Mouse (Mus musculus): ENCODE measurements around the gene Zyg11b. TPM values are rescaled to one million over a fixed set of nuclear protein-coding genes. Genes with fewer than 3 reads are reported as not detected.

The Zyg11b gene
- polyA plus RNA-seq, 1 experiment from 2014 or later = 18.4 TPM

- no peak for ATAC-seq (ENCODE audit: insufficient number of reproducible peaks, insufficient read depth, low FRiP score, low TSS enrichment)
- H3K4me1 ChIP-seq = no peaks in the 10 kb centered on the region
- H3K4me3 ChIP-seq = no peak overlapping the region
- WGBS = 76% methylated on average over 2 of the region's 2 CpGs
- H3K4me2 ChIP-seq (replicated peaks) = no peak overlapping the region
- H3K27ac ChIP-seq = no peak overlapping the region
- no peaks in the 10 kb centered on the region for H3K27me3 ChIP-seq
- H3K9ac ChIP-seq = no peak overlapping the region
- H3K36me3 ChIP-seq = peaks cover 57% of the 10 kb centered on the region
- H3K9me3 ChIP-seq = no peaks in the 10 kb centered on the region
These were observed 35.9 kb upstream of the Zyg11b start for GRCm38 (mm10) chr4:108336765-108337164.

GRCm38 (mm10) chr4:108335413-108335812, 34.5 kb upstream of the Zyg11b start:
- Histone ChIP-seq H3K9ac (no peak overlapping the region), H3K4me2 (replicated peaks) (no peak overlapping the region), H3K27me3 (no peaks in the 10 kb centered on the region), H3K9me3 (no peaks in the 10 kb centered on the region), H3K27ac (no peak overlapping the region), H3K4me1 (no peaks in the 10 kb centered on the region), H3K36me3 (peaks cover 57% of the 10 kb centered on the region), H3K4me3 (no peak overlapping the region)
- WGBS = 90% methylated on average over 6 of the region's 6 CpGs
- ATAC-seq (ENCODE audit: insufficient number of reproducible peaks, insufficient read depth, low FRiP score, low TSS enrichment) = no peak

DNA sequence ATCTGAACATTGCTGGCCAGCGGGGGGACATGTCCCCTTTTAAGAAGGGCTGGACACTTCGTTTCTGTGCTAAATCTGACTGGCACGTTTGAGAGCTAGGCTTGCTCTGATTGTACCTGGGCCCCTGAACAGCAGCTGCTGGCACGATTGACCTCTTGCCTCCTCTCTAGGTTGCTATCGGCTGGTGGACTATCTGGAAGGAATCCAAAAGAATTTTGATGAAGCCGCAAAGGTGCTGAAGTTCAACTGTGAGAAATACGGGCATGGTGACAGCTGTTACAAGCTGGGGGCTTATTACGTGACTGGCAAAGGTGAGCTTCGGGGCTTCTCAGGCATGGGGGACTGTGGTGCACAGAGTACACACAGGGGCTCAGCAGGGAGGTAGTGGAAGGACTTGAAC, 31.1 kb upstream of the Zyg11b start:
- Histone ChIP-seq H3K4me1 (0 out of 2 replicates have a peak, but pooled peaks cover 2% of the 10 kb centered on the region), H3K27me3 (no peaks in the 10 kb centered on the region), H3K4me3 (no peak overlapping the region), H3K4me2 (replicated peaks) (no peak overlapping the region), H3K9me3 (no peaks in the 10 kb centered on the region), H3K36me3 (peaks cover 46% of the 10 kb centered on the region), H3K27ac (no peak overlapping the region), H3K9ac (no peak overlapping the region)
- 86% methylated on average over 9 of the region's 9 CpGs for WGBS
- no peak for ATAC-seq (ENCODE audit: insufficient number of reproducible peaks, insufficient read depth, low FRiP score, low TSS enrichment)

DNA sequence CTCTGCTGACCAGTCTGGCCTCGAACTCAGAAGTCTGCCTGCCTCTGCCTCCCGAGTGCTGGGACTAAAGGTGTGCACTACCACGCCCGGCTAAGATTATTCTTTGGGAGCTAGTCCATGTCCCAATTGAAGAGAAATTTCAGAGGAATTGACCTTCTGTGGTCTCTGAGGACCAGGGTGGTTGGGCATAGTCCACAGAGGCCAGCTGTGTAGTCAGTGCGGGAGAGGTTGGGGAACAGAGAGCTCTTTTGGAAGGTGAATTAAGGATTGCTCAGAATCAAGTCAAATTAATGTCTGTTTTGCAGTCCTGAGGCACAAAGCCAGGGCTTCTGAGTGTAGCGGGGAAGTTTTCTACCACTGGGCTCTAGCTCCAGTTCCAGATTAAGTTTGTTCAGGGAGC, 28.9 kb upstream of the Zyg11b start:
- Histone ChIP-seq H3K4me1 (0 out of 2 replicates have a peak, but pooled peaks cover 2% of the 10 kb centered on the region), H3K27ac (no peak overlapping the region), H3K36me3 (peaks cover 35% of the 10 kb centered on the region), H3K9me3 (no peaks in the 10 kb centered on the region), H3K4me2 (replicated peaks) (no peak overlapping the region), H3K27me3 (no peaks in the 10 kb centered on the region), H3K4me3 (no peak overlapping the region), H3K9ac (no peak overlapping the region)
- no peak for ATAC-seq (ENCODE audit: insufficient number of reproducible peaks, insufficient read depth, low FRiP score, low TSS enrichment)
- 95% methylated on average over 6 of the region's 6 CpGs for WGBS

GRCm38 (mm10) chr4:108327730-108328484, 27.0 kb upstream of the Zyg11b start, which contains the start of gene Coa7:
TSS of gene Coa7 (plus strand) at chr4:108328140.
- 1% methylated on average over 44 of the region's 45 CpGs for WGBS
- no peaks in the 10 kb centered on the region for H3K27me3 ChIP-seq

GRCm38 (mm10) chr4:108327071-108327579, 26.2 kb upstream of the Zyg11b start:
- Histone ChIP-seq H3K36me3 (peaks cover 10% of the 10 kb centered on the region), H3K9me3 (no peaks in the 10 kb centered on the region), H3K4me1 (0 out of 2 replicates have a peak, but pooled peaks cover 2% of the 10 kb centered on the region), H3K9ac (no peak overlapping the region; the same call in 1 of the 2 replicates), H3K27me3 (no peaks in the 10 kb centered on the region), H3K4me3 (peak overlapping the region; percentile 79), H3K27ac (peak overlapping the region; percentile 93), H3K4me2 (replicated peaks) (peak overlapping the region; percentile 60)
- 37% methylated on average over 6 of the region's 6 CpGs for WGBS
- no peak for ATAC-seq (ENCODE audit: insufficient number of reproducible peaks, insufficient read depth, low FRiP score, low TSS enrichment)

More at GRCm38 (mm10) chr4:108327730-108328484, 27.0 kb upstream of the Zyg11b start, which contains the start of gene Coa7:
- Histone ChIP-seq H3K4me1 (0 out of 2 replicates have a peak, but pooled peaks cover 2% of the 10 kb centered on the region), H3K4me2 (replicated peaks) (peak within 1 kb of the TSS; percentile 60), H3K27ac (peak within 1 kb of the TSS; percentile 93), H3K4me3 (peak within 1 kb of the TSS; percentile 79), H3K36me3 (peaks cover 17% of the 10 kb centered on the region), H3K9ac (peak within 1 kb of the TSS; percentile 60), H3K9me3 (no peaks in the 10 kb centered on the region)
- peak; percentile 87 for ATAC-seq (ENCODE audit: insufficient number of reproducible peaks, insufficient read depth, low FRiP score, low TSS enrichment)

DNA sequence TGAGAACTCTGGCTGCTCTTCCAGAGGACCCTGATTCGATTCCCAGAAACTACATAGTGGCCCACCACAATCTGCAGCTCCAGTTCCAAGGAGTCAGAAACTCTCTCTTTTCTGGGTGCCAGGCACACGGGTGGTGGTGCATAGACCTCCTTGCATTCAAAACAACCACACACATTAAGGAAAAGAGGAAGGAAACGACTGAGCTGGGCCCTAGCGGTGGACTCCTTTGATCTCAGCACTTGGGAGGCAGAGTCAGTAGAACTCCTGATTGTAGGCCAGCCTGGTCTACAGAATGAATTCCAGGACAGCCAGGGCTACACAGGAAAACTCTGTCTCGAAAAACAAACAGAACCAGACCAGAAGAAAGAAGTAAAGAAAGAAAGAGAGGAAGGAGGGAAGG, 22.7 kb upstream of the Zyg11b start:
- H3K27me3 ChIP-seq = no peaks in the 10 kb centered on the region
- no peak overlapping the region for H3K4me3 ChIP-seq
- no peak overlapping the region for H3K4me2 ChIP-seq (replicated peaks)
- H3K36me3 ChIP-seq = no peaks in the 10 kb centered on the region
- H3K9me3 ChIP-seq = no peaks in the 10 kb centered on the region
- no peak overlapping the region for H3K9ac ChIP-seq
- H3K27ac ChIP-seq = no peak overlapping the region
- WGBS = 77% methylated on average over 5 of the region's 5 CpGs
- H3K4me1 ChIP-seq = peaks cover 1% of the 10 kb centered on the region; the same call in 1 of the 2 replicates
- no peak for ATAC-seq (ENCODE audit: insufficient number of reproducible peaks, insufficient read depth, low FRiP score, low TSS enrichment)

GRCm38 (mm10) chr4:108320627-108321380, 19.9 kb upstream of the Zyg11b start:
- H3K36me3 ChIP-seq = no peaks in the 10 kb centered on the region
- no peaks in the 10 kb centered on the region for H3K27me3 ChIP-seq
- no peak overlapping the region for H3K4me2 ChIP-seq (replicated peaks)
- H3K27ac ChIP-seq = no peak overlapping the region
- H3K4me1 ChIP-seq = no peaks in the 10 kb centered on the region; the same call in 1 of the 2 replicates
- 0 out of 2 replicates have a peak, but pooled peaks have one; percentile 35 for ATAC-seq (ENCODE audit: insufficient number of reproducible peaks, insufficient read depth, low FRiP score, low TSS enrichment)
- no peak overlapping the region for H3K9ac ChIP-seq
- no peaks in the 10 kb centered on the region for H3K9me3 ChIP-seq
- H3K4me3 ChIP-seq = no peak overlapping the region
- WGBS = 79% methylated on average over 7 of the region's 7 CpGs

DNA sequence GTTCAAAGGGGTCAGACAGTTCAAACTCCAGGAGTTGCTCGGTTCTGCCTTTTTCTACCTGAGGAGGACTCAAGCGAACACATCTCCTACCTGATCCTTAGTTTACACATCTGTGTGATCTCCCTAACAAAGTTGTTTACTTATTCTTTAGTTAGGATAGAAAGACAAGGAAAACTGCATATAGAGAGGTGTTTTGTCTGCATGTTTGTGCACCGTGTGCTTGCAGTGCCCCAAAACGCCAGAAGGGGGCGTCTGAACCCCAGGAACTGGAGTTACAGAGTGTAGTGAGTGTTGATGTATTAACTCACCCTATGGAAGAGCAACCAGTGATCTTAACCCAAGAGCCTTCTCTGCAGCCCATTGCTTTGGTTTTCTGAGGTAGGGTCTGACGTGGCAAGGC, 18.9 kb upstream of the Zyg11b start:
- no peaks in the 10 kb centered on the region for H3K27me3 ChIP-seq
- H3K9ac ChIP-seq = no peak overlapping the region
- no peak overlapping the region for H3K27ac ChIP-seq
- no peak overlapping the region for H3K4me3 ChIP-seq
- H3K4me1 ChIP-seq = no peaks in the 10 kb centered on the region; the same call in 1 of the 2 replicates
- no peaks in the 10 kb centered on the region for H3K36me3 ChIP-seq
- no peak for ATAC-seq (ENCODE audit: insufficient number of reproducible peaks, insufficient read depth, low FRiP score, low TSS enrichment)
- H3K9me3 ChIP-seq = no peaks in the 10 kb centered on the region
- H3K4me2 ChIP-seq (replicated peaks) = no peak overlapping the region
- WGBS = 72% methylated on average over 6 of the region's 6 CpGs

- Histone ChIP-seq H3K4me3 (no peak overlapping the region), H3K36me3 (no peaks in the 10 kb centered on the region), H3K9ac (no peak overlapping the region), H3K27me3 (no peaks in the 10 kb centered on the region), H3K27ac (no peak overlapping the region), H3K9me3 (no peaks in the 10 kb centered on the region), H3K4me2 (replicated peaks) (no peak overlapping the region), H3K4me1 (no peaks in the 10 kb centered on the region; the same call in 1 of the 2 replicates)
- 61% methylated on average over 8 of the region's 8 CpGs for WGBS
- no peak for ATAC-seq (ENCODE audit: insufficient number of reproducible peaks, insufficient read depth, low FRiP score, low TSS enrichment)
These were observed 18.0 kb upstream of the Zyg11b start for GRCm38 (mm10) chr4:108318649-108319615.

All from embryonic facial prominence, embryonic 12.5 days (tissue).